Mouse (Mus musculus) liver, embryonic 14.5 days (tissue): Measurements from ENCODE around the gene Rec8. TPM values are rescaled to one million over a fixed set of nuclear protein-coding genes. Genes with fewer than 3 reads are reported as not detected.

Source experiments
- ATAC-seq: fragments of 200-750 bp; cut with Nextera tagmentation; 2 replicates; pipeline ENCODE4 v1.8.0; 2017; ENCODE audit warnings: moderate number of reproducible peaks, mild to moderate bottlenecking, moderate library complexity; ENCODE audit not compliant: insufficient read depth
- DNase-seq, 3 experiments: peaks; one replicate each; pipeline ENCODE4 v3.0.0-alpha.2; 2012 to 2013; ENCODE audit warnings: low read depth in 3 of 3, low spot score in 3 of 3
- H3K27ac ChIP-seq: fragments of 300-500 bp; sonication (generic); 2 replicates; pipeline ENCODE4 v1.5.1; 2014; ENCODE audit warnings: moderate library complexity, mild to moderate bottlenecking, control low read depth, inconsistent platforms
- H3K27me3 ChIP-seq: fragments of 300-500 bp; sonication (generic); 2 replicates; pipeline ENCODE4 v1.6.1; 2014; ENCODE audit warnings: mild to moderate bottlenecking, low read length, moderate library complexity; ENCODE audit not compliant: control insufficient read depth, insufficient read depth
- H3K36me3 ChIP-seq: fragments of 300-500 bp; sonication (generic); replicated peaks from 2 replicates; pipeline ENCODE4 v1.6.1; 2014; ENCODE audit warnings: low read depth; ENCODE audit not compliant: control insufficient read depth, insufficient read depth
- H3K4me1 ChIP-seq, 2 experiments: fragments of 200-500 bp in 1 of 2; fragments of 300-500 bp in 1 of 2; sonication (generic) in 1 of 2; replicated peaks; 2 replicates each; pipeline ENCODE4 v1.6.1; 2012 to 2014; ENCODE audit warnings: antibody characterized with exemption in 1 of 2, inconsistent platforms in 1 of 2, low read length in 1 of 2; ENCODE audit not compliant: control insufficient read depth in 2 of 2, insufficient read depth in 2 of 2
- H3K4me2 ChIP-seq: fragments of 300-500 bp; sonication (generic); 2 replicates; pipeline ENCODE4 v1.6.1; 2014; ENCODE audit warnings: low read depth, mild to moderate bottlenecking, control low read depth, moderate library complexity
- H3K4me3 ChIP-seq, 2 experiments: fragments of 200-500 bp in 1 of 2; fragments of 300-500 bp in 1 of 2; sonication (generic) in 1 of 2; 2 replicates each; pipeline ENCODE4 v1.5.1; 2012 to 2014; ENCODE audit warnings: low read depth in 2 of 2, low read length in 2 of 2, mild to moderate bottlenecking in 2 of 2, control low read depth in 1 of 2, inconsistent platforms in 1 of 2, moderate library complexity in 1 of 2; ENCODE audit not compliant: insufficient read depth in 1 of 2
- H3K9ac ChIP-seq: fragments of 300-500 bp; sonication (generic); replicated peaks from 2 replicates; pipeline ENCODE4 v1.6.1; 2014; ENCODE audit warnings: mild to moderate bottlenecking, control low read depth, moderate library complexity
- H3K9me3 ChIP-seq: fragments of 300-500 bp; sonication (generic); 2 replicates; pipeline ENCODE4 v1.6.1; 2016; ENCODE audit warnings: low read length, mixed read lengths; ENCODE audit not compliant: control insufficient read depth
- CTCF ChIP-seq: IDR thresholded peaks from 2 replicates; pipeline ENCODE4 v1.5.1; 2016; ENCODE audit warnings: antibody characterized with exemption, low read depth, control low read depth
- EP300 ChIP-seq: IDR thresholded peaks from 2 replicates; pipeline ENCODE4 v1.6.1; 2016; ENCODE audit warnings: antibody characterized with exemption, low read depth
- WGBS: fragments of 180-500 bp; shearing (Covaris S2); extraction: QIAGEN DNeasy Blood & Tissue Kit; methylation state at CpG from one replicate; pipeline ENCODE4 v1.1.7; 2014; ENCODE audit not compliant: insufficient replicate concordance; 5-methylcytosine and 5-hydroxymethylcytosine counted together
- polyA plus RNA-seq, 2 experiments: library from polyadenylated mRNA; depleted of rRNA in 1 of 2; stranded (reverse) in 1 of 2; unstranded in 1 of 2; fragments of >200 nt; fragmentation: Nextera tagmentation in 1 of 2; extraction: Ambion mirVana in 1 of 2; gene quantifications; 2 replicates each; pipeline versions ENCODE4 v1.2.1 to v1.2.3; 2012 to 2014

Gene Rec8
- polyA plus RNA-seq, 2 experiments: 1.0 to 1.9 TPM

DNA sequence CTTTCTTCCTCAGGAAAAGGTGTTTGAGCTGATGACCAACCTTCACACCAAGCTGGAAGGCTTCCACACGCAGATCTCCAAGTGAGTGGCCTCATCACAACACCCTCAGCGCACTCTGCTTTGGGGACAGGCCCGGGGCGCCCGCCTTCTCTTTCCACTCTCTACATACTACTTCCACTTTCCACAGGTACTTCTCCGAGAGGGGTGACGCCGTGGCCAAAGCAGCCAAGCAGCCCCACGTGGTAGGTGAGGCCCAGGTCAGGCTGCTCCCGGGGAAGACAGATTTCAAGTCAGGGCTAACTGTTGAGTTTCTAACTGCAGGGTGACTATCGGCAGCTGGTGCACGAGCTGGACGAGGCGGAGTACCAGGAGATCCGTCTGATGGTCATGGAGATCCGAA, 37.1 kb upstream of the Rec8 start:
- TF ChIP-seq EP300: no peak
- H3K27ac ChIP-seq: no peak overlapping the region
- no peak overlapping the region for H3K4me3 ChIP-seq
- no peak for DNase-seq
- H3K27me3 ChIP-seq: no peaks in the 10 kb centered on the region
- H3K4me2 ChIP-seq: no peak overlapping the region
- ATAC-seq: no peak
- no peak overlapping the region for H3K9ac ChIP-seq
- 84% methylated on average over 16 of the region's 16 CpGs for WGBS
- no peaks in the 10 kb centered on the region for H3K9me3 ChIP-seq
- peaks cover 3% of the 10 kb centered on the region for H3K36me3 ChIP-seq
- H3K4me1 ChIP-seq: peaks cover 19 to 28% of the 10 kb centered on the region in 2 experiments

DNA sequence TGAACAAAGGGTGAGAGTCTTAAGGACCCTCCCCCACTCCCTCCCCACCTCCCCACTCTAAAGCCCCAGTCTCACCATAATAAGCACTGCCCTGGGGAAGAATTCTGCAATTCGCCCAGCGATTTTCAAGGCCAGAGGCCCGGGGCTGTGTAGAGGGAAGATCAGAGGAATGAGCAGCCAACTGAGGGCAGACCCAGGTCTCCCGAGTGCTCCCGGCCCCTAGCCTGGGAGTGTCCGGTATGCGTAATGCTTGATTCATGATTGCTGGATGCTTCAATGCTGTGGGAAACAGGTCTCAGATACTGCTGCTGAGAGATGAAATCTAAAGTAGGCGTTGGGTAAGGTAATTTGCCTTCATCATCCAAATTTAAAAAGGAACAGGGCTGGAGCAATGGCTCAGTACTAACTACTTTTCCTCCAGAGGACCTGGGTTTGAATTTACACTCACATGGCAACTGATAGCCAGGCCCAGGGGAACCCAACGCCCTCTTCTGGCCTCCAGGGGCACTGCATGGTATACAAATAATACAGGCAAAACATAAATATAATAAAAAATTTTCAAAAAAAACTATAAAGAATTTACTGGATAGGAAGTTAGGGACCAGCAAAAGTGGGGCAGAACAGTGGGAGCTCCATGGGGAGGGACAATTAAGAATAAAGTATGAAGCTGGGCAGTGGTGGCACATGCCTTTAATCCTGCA, 35.7 kb upstream of the Rec8 start:
- no peaks in the 10 kb centered on the region for H3K9me3 ChIP-seq
- no peak for TF ChIP-seq EP300
- peak; percentile 69 for TF ChIP-seq CTCF
- no peak for ATAC-seq
- peaks cover 29 to 41% of the 10 kb centered on the region in 2 experiments for H3K4me1 ChIP-seq
- DNase-seq: no peak
- no peak overlapping the region for H3K9ac ChIP-seq
- WGBS: 73% methylated on average over 9 of the region's 9 CpGs
- no peaks in the 10 kb centered on the region for H3K27me3 ChIP-seq
- H3K4me2 ChIP-seq: no peak overlapping the region
- peaks cover 3% of the 10 kb centered on the region for H3K36me3 ChIP-seq
- H3K27ac ChIP-seq: no peak overlapping the region
- H3K4me3 ChIP-seq: no peak overlapping the region

- no peak for TF ChIP-seq CTCF
- peak; percentile 9; the same call in 1 of the 2 replicates for TF ChIP-seq EP300
- Histone ChIP-seq H3K4me2 (peak overlapping the region; percentile 99), H3K27me3 (no peaks in the 10 kb centered on the region), H3K4me3 (peak overlapping the region; percentile 70 to 74), H3K9ac (peak overlapping the region; percentile 84), H3K27ac (peak overlapping the region; percentile 98), H3K9me3 (no peaks in the 10 kb centered on the region), H3K36me3 (peaks cover 5% of the 10 kb centered on the region), H3K4me1 (peaks cover 26 to 31% of the 10 kb centered on the region in 2 experiments)
- WGBS: 14% methylated on average over 5 of the region's 5 CpGs
- DNase-seq: no peak
- no peak for ATAC-seq
Measured at GRCm38 (mm10) chr14:55584303-55584701, 33.5 kb upstream of the Rec8 start.

- peaks cover 28 to 31% of the 10 kb centered on the region in 2 experiments for H3K4me1 ChIP-seq
Measured at GRCm38 (mm10) chr14:55584702-55585565, 32.9 kb upstream of the Rec8 start, which contains the start of gene Emc9. Gene Emc9 (minus strand): TSS chr14:55585302.

GRCm38 (mm10) chr14:55585566-55585960, 32.3 kb upstream of the Rec8 start:
- DNase-seq: peak in 2 of 3 experiments; percentile 48 to 57
- H3K4me1 ChIP-seq: peaks cover 33 to 35% of the 10 kb centered on the region in 2 experiments
- WGBS: 8% methylated on average over 6 of the region's 6 CpGs

More at GRCm38 (mm10) chr14:55584702-55585565, 32.9 kb upstream of the Rec8 start, which contains the start of gene Emc9:
- Histone ChIP-seq H3K36me3 (peaks cover 5% of the 10 kb centered on the region), H3K27me3 (no peaks in the 10 kb centered on the region), H3K4me2 (peak within 1 kb of the TSS; percentile 99), H3K27ac (peak within 1 kb of the TSS; percentile 98), H3K4me3 (peak within 1 kb of the TSS; percentile 70 to 74), H3K9ac (peak within 1 kb of the TSS; percentile 84), H3K9me3 (no peaks in the 10 kb centered on the region)
- TF ChIP-seq EP300: peak; percentile 2; the same call in 1 of the 2 replicates
- peak; percentile 26 for TF ChIP-seq CTCF
- peak; percentile 93 for ATAC-seq
- under 1% methylated on average over 41 of the region's 43 CpGs for WGBS
- peak; percentile 82 to 84 (median 83) for DNase-seq

More at GRCm38 (mm10) chr14:55585566-55585960, 32.3 kb upstream of the Rec8 start:
- peak overlapping the region; percentile 19 to 70 for H3K4me3 ChIP-seq
- peak overlapping the region; percentile 99 for H3K4me2 ChIP-seq
- H3K36me3 ChIP-seq: peaks cover 5% of the 10 kb centered on the region
- H3K27me3 ChIP-seq: no peaks in the 10 kb centered on the region
- TF ChIP-seq EP300: 0 out of 2 replicates have a peak, but pooled peaks have one; percentile 22
- TF ChIP-seq CTCF: no peak
- peak overlapping the region; percentile 84 for H3K9ac ChIP-seq
- peak overlapping the region; percentile 98 for H3K27ac ChIP-seq
- no peaks in the 10 kb centered on the region for H3K9me3 ChIP-seq
- peak; percentile 70 for ATAC-seq
